Mouse (Mus musculus) thymus, adult 2 months (tissue): ENCODE data around the gene Meioc.

Experiments
- CTCF ChIP-seq: fragments of 200-500 bp; IDR thresholded peaks from 2 replicates; pipeline ENCODE4 v1.5.1; 2012; ENCODE audit warnings: mild to moderate bottlenecking, control low read depth, low read length, moderate library complexity, borderline replicate concordance; ENCODE audit not compliant: control insufficient read depth, poor library complexity, insufficient read depth; ENCODE audit errors: extremely low read depth
- POLR2A ChIP-seq: fragments of 200-500 bp; IDR thresholded peaks from 2 replicates; pipeline ENCODE4 v1.6.1; 2012; ENCODE audit warnings: mild to moderate bottlenecking, low read length, control low read depth, moderate library complexity; ENCODE audit not compliant: control insufficient read depth, poor library complexity, insufficient read depth; ENCODE audit errors: extremely low read depth

GRCm38 (mm10) chr11:102716135-102716534 lies 52.6 kb downstream of the Meioc start:
- no peak for TF ChIP-seq CTCF
- no peak for TF ChIP-seq POLR2A
